Mouse (Mus musculus) thymus, postnatal 4 days (tissue): ENCODE measurements at regions not wholly inside any gene's neighbourhood (a gene's known extent, or its start where the extent isn't known, plus 50 kb on each side); places are given as distances from the start of the nearest gene placed in this dataset.

Experiments
- DNase-seq: peaks from one replicate; pipeline ENCODE4 v3.0.0; 2021

DNA sequence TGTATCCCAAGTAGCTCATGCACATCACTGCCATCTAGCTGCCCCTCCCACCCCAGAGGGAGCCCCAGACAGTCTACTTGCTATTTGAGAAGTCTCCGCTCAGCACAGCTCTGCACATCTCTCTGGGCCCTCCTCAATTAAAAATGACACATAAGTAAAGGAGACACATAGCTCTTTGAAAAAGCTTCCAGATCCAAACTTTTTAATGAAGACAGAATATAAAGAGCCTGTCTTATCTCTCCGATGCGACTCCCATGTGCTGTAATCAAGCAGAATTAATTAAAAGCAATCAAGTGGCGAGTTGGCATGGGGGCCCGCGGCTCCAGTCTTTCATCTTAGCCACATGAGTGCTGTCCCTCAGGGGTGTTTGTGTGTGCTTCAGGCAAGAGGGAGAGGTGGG is 144.6 kb upstream of the Gjb5 start:
- no peak for DNase-seq

DNA sequence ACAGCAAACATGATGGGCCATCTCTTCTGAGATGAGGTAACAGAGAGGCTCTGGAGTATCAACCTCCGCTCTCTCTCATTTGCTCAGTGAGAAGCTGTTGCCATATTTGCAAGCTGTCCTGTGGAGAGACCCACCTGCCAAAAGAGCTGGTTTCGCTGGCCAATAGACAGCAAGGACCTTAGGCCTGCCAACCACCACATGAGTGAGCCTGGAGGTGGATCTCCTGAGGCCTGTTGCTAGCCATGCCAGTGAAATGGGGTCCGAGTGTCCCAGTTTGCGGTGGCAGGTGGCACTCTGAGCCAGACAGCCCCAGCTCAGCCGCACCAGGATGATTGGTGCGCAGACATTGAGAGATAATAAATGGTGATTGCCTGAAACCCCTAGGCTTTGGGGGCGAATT is 143.9 kb upstream of the Gjb5 start:
- DNase-seq: no peak

GRCm38 (mm10) chr4:127487016-127487780 is 129.2 kb upstream of the Gjb5 start:
- DNase-seq: no peak

- DNase-seq: no peak
Measured at GRCm38 (mm10) chr4:127485238-127485637, 127.3 kb upstream of the Gjb5 start.

- DNase-seq: no peak
Measured at GRCm38 (mm10) chr4:127482461-127482860, 124.5 kb upstream of the Gjb5 start.

DNA sequence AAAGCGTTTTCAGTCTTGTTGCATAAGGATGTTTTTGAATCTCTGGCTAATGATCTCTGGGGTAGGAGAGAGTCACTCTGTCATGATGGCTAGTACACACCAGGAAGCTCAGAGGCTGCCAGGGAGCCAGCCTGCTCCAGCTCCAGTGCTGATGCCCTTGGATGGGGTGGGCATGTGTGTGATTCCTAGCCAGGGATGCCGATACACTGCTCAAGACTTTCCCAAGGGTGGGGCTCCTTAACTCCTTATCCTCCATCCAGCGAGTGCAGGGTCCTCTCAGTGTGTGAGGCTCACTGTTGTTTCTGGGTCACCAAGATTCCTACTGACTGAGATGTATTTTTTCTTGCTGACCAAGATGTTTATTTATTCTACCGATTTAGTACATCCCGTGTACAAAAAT is 122.4 kb upstream of the Gjb5 start:
- DNase-seq: no peak

GRCm38 (mm10) chr4:127469877-127470276 is 111.9 kb upstream of the Gjb5 start:
- DNase-seq: no peak

DNA sequence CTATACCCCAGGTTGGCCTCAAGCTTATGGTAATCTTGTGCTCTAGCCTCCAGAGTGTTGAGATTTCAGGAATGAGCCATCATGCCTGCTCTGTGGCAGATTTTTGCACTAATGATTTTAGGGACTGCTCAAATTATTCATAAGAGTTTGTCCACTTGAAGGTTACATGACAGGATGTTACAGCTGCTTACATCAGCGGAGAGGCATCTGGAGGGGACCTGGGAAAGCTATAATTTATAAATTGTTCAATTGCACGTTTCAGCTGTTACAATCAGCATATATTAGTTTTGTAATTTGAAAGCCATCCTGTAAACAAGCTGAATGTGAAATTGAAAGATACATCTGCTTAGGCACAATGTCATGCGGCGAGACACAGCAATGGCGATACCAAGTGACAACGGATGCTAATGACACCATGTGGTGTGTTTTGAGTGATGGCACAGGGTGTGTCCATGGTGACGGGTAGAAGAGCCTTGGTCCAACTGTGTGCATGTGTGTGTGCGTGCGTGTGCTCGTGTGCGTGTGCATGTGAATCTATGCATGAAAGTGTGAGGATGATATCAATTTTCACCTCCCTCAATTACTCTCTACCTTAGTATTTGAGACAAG is 96.6 kb upstream of the Gjb5 start:
- no peak for DNase-seq

DNA sequence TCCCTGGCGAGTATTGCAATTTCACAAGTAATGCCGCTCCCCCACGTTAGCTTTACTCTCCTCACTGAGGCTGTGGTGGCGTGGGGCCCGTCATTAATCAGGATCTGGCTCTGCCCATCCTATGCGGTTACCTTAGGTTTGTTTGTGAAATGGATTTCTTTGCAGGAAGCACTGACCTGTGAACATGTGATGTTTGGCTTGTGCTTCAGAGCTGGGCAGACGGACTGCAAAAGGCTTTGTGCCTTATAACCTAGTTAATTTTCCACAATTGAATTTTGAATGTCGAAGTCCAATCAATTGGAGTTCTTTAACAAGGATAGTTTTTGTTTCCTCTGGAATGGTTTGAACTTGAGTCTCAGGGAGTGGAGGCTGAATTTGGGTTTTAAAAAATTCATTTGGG is 94.1 kb upstream of the Gjb5 start:
- no peak for DNase-seq

DNA sequence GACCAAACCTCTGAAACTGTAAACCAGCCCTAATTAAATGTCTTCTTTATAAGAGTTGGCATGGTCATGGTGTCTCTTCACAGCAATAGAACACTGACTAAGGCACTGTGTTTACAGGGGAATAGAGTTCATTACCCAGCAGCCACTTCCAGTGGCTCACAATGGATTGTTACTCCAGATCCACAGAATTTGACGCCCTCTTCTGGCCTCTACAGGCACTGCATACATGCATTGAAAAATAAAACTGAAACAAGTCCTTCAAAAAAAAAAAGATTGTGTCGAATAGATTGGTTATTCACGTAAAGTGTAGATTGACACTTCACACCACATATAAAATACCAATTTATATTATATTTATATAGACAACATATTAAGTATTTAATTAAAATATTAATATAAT is 87.3 kb upstream of the Gjb5 start:
- no peak for DNase-seq

GRCm38 (mm10) chr4:127444056-127444455 is 86.1 kb upstream of the Gjb5 start:
- no peak for DNase-seq

GRCm38 (mm10) chr4:127442001-127442400 is 84.0 kb upstream of the Gjb5 start:
- no peak for DNase-seq

GRCm38 (mm10) chr4:127440602-127441001 is 82.6 kb upstream of the Gjb5 start:
- no peak for DNase-seq

DNA sequence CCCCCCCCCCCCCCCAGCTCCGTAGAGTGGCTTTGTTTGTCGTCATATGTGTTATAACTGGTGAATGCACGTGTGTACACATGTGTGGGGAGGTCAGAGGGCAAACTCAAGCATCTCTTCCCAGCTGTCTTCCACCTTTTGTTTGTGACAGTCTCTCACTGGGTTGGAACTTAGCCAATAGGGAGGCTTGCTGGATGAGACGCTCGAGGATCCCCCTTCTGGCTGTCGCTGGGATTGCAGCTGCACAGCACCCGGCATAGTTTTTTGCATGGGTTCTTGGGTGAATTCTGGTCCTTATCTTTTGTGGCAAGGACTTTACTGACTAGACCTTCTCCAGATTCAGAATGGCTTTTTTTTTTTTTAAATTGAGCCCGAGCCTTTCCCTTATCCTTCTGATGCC is 77.1 kb upstream of the Gjb5 start:
- DNase-seq: peak; percentile 73

DNA sequence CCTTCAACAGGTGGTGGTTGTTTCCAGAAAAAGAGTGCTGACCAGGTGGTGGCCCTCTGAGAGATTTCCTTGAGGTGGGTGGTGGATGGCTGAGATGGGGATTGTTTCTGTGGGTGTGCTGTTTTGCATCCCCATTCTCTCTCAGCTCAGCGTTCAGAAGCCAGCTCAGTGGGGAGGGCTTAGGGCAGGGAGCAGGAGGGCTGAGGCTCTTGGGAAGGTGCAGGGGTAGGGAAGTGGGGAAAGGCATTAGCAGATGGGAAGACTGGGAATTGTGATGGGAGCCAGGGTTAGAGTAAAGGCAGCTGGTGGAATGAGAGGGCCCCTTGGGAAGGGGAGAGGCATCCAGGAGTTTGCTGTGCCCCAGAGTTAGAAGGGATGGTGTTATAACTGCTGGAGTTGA is 72.3 kb upstream of the Gjb5 start:
- no peak for DNase-seq

DNA sequence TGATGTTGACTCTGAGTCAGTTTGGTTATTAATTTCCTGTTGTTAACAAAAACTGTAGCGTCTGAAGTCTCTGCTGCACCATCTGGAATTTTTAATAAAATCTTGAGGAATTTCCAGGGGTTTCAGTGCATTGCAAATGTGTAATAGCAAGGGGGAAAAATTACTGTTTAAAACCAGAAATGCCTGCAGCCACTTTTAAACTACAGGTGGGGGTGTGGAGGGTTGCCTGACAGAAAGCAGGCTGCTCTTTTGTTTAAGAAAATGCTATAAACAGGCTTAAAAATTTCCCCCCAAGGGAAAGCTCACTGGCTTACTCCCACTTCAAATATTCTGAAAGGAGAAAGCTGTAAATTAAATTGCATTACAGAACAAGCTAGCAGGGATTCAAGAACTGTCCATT is 71.8 kb upstream of the Gjb5 start:
- no peak for DNase-seq

- DNase-seq: no peak
Measured at GRCm38 (mm10) chr4:127423855-127424254, 65.9 kb upstream of the Gjb5 start.

GRCm38 (mm10) chr4:127421927-127422450 is 64.0 kb upstream of the Gjb5 start:
- no peak for DNase-seq

- DNase-seq: no peak
Measured at GRCm38 (mm10) chr4:127421129-127421528, 63.1 kb upstream of the Gjb5 start.

- DNase-seq: no peak
Measured at GRCm38 (mm10) chr4:127419786-127420120, 61.8 kb upstream of the Gjb5 start.

DNA sequence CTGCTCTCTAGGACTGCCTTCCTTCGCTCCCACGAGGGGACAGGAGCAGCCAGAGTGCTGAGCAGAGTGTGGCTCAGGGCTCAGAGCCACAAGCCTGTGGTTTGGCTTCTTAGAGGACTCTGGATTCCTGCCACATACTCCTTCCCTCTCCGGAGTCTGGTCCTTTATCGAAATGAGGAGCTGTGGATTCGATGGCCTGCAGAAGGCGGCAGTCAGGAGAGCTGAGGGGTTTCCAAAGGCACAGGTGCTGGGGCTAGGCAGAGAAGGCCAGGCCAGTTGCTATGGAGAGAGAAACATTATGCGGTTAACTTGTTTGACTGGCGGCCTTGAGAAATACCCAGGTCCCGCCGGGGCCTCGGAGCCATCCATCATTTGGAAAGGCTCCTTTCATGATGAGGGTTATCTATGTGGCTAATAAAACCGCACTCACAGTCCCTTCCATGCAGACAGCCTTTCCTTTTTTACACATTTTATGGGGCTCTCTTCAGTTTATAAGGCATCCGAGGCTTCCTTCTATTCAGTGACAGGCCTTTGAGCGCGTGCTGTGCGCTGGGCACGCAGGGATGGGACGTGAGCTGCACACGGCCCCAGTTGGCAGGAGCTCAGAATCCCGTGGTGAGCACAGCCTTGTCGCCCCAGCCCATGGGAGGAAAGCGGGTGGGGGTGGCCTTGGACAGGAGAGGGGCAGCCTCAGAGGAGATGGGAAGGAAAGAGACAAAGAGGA is 61.2 kb upstream of the Gjb5 start:
- no peak for DNase-seq

GRCm38 (mm10) chr4:127416906-127417305 is 58.9 kb upstream of the Gjb5 start:
- no peak for DNase-seq

- DNase-seq: no peak
Measured at GRCm38 (mm10) chr4:127413997-127414964, 56.3 kb upstream of the Gjb5 start.
